Mouse (Mus musculus): ENCODE measurements at regions not wholly inside any gene's neighbourhood (a gene's known extent, or its start where the extent isn't known, plus 50 kb on each side); places are given as distances from the start of the nearest gene placed in this dataset.
"Not testable (repeated sequence)": the region's sequence is repeated elsewhere in the genome, so short reads cannot be mapped to it uniquely, and the experiment has no call there.

DNA sequence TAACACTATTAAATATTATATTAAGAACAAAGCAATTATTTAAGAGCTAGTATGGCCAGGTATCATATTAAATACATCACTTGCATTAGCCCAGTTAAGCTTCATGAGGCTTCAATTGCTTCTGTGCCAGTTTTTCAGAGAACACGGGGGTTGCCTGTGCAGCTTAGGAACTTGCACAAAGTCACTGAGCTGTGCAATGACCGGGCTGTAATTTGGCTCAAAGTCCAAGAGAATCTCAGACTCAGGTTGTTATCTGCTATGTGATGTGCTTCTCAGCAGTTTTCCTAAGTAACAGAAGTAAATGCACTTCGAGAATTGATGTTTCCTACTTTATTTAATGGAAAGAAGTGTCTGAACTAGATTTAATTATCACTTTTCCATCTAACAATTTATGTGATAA lies 711.5 kb downstream of the Rapgef2 start:
- no peak for DNase-seq (ENCODE audit: low read depth, low spot score)

- no peak for DNase-seq (ENCODE audit: low read depth, low spot score)
Measured at GRCm38 (mm10) chr3:78573299-78573698, 713.0 kb downstream of the Rapgef2 start.

GRCm38 (mm10) chr3:78564926-78565325 lies 721.4 kb downstream of the Rapgef2 start:
- not testable (repeated sequence) for DNase-seq (ENCODE audit: low read depth, low spot score)
